Mouse (Mus musculus) kidney, adult 2 months (tissue): ENCODE data around the gene Igfbp2. TPM values are rescaled to one million over a fixed set of nuclear protein-coding genes. Genes with fewer than 3 reads are reported as not detected.

Experiments
- DNase-seq: peaks from one replicate; pipeline ENCODE4 v3.0.0; 2021
- H3K27ac ChIP-seq: fragments of 200-500 bp; 2 replicates; pipeline ENCODE4 v1.5.1; 2012; ENCODE audit warnings: low read depth, low read length, control low read depth, inconsistent platforms; ENCODE audit not compliant: insufficient read depth
- H3K27me3 ChIP-seq: fragments of 200-500 bp; replicated peaks from 2 replicates; pipeline ENCODE4 v1.6.1; 2012; ENCODE audit warnings: mild to moderate bottlenecking, moderate library complexity, low read length, inconsistent platforms; ENCODE audit not compliant: control insufficient read depth, insufficient read depth
- H3K36me3 ChIP-seq: fragments of 200-500 bp; 2 replicates; pipeline ENCODE4 v1.6.1; 2012; ENCODE audit warnings: mild to moderate bottlenecking, moderate library complexity, low read length, inconsistent platforms; ENCODE audit not compliant: control insufficient read depth, insufficient read depth
- H3K4me1 ChIP-seq: fragments of 200-500 bp; 2 replicates; pipeline ENCODE4 v1.6.1; 2011; ENCODE audit warnings: low read length; ENCODE audit not compliant: control insufficient read depth, insufficient read depth
- H3K4me3 ChIP-seq: fragments of 200-500 bp; 2 replicates; pipeline ENCODE4 v1.5.1; 2011; ENCODE audit warnings: mild to moderate bottlenecking, low read depth, low read length, control low read depth; ENCODE audit not compliant: insufficient read depth
- CTCF ChIP-seq: fragments of 200-500 bp; conservative IDR thresholded peaks from 2 replicates; pipeline ENCODE4 v1.5.1; 2011; ENCODE audit warnings: low read depth, mild to moderate bottlenecking, control low read depth, low read length, moderate library complexity, mixed read lengths; ENCODE audit not compliant: insufficient read depth, insufficient read length
- POLR2A ChIP-seq: fragments of 200-500 bp; IDR thresholded peaks from one replicate; pipeline ENCODE4 v1.6.1; 2011; ENCODE audit warnings: low read depth, low read length, control low read depth
- WGBS: fragments of 180-500 bp; shearing (Covaris S2); methylation state at CpG from one replicate; pipeline ENCODE4 v1.1.7; 2018; 5-methylcytosine and 5-hydroxymethylcytosine counted together
- polyA plus RNA-seq: library from polyadenylated mRNA; depleted of rRNA; stranded (reverse); fragments of >200 nt; gene quantifications from 2 replicates; pipeline ENCODE4 v1.2.3, GENCODE M21; 2012

Gene Igfbp2
- polyA plus RNA-seq, 1 experiment, result 12.6 TPM

DNA sequence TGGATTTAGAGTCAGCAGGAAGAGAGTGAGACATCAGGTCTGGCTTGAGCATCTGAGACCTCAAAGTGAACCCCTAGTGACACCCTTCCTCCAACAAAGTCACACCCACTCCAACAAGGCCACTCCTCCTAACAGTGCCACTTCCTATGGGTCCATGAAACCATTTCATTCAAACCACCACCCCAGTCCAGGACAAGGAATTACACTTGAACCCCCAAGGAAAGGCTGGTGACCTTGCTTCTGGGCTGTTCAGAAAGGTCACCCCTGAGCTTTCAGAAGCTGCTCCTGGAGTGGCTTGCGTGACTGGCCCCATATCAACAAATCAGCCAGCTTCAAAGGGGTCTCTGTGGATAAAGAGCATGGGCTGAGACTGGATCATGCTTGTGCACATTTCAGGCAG lies 29.5 kb downstream of the Igfbp2 start:
- no peak overlapping the region for H3K4me3 ChIP-seq
- H3K36me3 ChIP-seq, result no peaks in the 10 kb centered on the region
- H3K4me1 ChIP-seq, result no peaks in the 10 kb centered on the region
- 92% methylated on average over 1 of the region's 1 CpGs for WGBS
- DNase-seq, result no peak
- no peak overlapping the region for H3K27ac ChIP-seq
- TF ChIP-seq CTCF (no peak), POLR2A (no peak)
- no peaks in the 10 kb centered on the region for H3K27me3 ChIP-seq

DNA sequence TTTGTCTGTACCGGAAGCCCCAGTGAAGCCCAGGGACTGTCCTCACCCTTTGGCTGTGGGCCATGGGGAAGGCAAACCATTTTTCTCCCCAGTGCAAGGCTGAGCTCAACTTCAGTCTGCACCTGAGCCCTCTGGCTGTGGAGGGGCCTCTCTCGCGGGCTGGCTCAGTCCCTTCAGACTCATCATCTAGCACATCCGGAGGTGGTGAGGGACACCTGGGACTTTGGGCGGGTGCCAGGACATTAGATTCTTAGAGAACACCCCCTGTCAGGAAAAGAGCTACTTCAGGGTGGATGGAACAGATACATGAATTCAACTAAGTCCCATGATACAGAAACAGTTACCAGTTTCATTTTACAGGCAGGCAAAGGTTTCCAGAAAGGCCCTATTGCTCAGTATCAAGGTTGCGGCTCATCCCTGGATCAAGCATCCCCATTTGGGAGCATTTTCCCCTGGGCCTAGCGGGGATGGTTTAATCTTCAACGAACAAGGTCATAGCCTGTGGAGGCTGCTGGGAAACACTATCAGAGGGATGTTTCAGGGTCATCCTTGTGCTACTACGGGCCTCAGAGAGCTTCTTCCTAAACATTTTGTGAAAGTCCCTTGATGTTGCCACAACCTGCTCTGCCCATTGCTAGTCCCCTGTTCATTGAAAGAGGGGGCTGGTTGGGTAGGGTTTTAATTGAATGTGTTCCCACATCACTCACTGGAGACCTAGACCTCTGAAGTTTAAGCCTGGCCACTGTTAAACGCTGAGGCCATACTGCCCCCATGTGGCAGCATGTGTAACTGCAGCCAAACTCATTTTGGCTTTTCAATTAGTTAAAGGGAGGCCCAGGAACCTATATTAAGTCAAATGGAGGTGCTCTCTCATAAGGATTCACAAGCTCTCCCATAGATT lies 30.3 kb downstream of the Igfbp2 start:
- WGBS, result 55% methylated on average over 10 of the region's 10 CpGs
- H3K4me1 ChIP-seq, result no peaks in the 10 kb centered on the region
- no peaks in the 10 kb centered on the region for H3K27me3 ChIP-seq
- H3K27ac ChIP-seq, result no peak overlapping the region
- H3K36me3 ChIP-seq, result no peaks in the 10 kb centered on the region; the same call in 1 of the 2 replicates
- no peak for TF ChIP-seq POLR2A
- TF ChIP-seq CTCF, result peak; percentile 97
- H3K4me3 ChIP-seq, result no peak overlapping the region
- DNase-seq, result peak; percentile 60

DNA sequence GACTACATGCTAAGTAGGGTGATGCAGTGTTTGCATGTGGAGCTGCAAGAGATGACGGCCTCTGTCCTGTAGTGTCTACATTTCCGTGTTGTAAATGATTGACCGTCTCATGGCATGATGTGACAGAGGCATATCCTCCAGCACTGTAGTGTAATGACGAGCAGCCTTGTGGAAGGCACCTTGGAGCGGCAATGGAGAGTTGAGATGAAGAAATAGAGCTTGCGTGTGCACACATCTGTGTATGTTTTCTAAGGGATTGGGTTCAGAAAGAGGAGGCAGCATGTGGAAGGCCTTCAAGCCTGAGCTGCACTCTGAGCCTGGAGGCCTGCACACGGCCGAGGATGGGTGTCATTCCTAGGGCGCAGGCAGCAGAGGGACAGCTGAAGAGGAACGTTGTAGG lies 31.4 kb downstream of the Igfbp2 start:
- WGBS, result 74% methylated on average over 10 of the region's 10 CpGs

DNA sequence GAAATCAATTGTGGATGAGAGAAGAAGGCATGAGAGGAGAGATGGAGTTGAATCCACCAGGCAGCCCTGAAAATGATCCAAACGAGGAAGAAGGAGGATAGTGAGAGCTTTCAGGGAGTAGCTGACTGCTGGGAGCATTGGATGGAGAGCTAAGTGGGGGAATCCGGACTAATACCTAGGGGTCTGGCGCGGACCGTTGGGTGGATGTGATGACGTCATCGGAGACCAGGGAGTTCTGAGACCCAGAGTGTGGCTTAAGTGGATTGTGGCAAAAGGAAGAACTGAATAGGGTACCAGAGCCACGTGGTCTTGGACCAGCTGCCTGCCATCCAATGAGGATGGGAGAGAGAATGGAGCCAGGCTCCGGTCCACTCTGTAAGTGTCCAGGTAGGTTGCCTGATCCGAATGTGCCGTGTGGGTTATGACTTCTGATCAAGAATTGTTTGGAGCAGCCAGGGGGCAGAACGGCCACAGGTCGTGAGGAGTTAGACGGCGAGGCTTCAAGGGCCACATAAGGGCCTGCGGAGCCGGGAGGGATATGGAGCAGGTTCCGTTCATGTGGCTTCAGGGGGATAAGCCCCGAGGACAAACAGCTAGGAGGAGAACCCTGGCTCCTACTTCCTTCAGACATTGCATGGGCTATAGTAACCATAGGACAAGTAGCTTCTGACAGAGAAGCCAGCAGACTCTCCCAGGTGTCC lies 32.1 kb downstream of the Igfbp2 start:
- 67% methylated on average over 19 of the region's 19 CpGs for WGBS

More for the DNA sequence above, 31.4 kb downstream of the Igfbp2 start:
- H3K4me1 ChIP-seq, result no peaks in the 10 kb centered on the region
- H3K36me3 ChIP-seq, result no peaks in the 10 kb centered on the region; the same call in 1 of the 2 replicates
- H3K27me3 ChIP-seq, result no peaks in the 10 kb centered on the region
- no peak overlapping the region for H3K4me3 ChIP-seq
- DNase-seq, result no peak
- TF ChIP-seq CTCF (no peak), POLR2A (no peak)
- no peak overlapping the region for H3K27ac ChIP-seq

DNA sequence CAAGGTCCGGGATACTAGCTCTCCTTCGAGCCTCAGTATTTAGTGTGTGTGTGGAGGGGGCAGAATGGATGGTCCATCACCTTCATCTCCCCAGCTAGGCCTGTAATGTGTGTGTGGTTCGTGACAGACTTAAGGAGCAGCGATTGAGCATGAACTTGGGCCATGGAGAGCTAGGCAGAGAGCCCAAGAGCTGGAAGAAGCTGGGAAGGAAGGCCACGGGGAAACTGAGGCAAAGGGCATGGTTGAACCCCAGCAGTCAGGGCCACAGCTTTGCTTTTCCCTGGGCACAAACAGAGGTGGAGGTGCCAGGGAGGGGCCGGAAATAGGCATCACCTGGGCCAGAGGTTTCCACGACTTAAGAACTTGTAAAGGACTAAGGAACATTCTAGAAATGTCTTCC lies 32.8 kb downstream of the Igfbp2 start:
- no peaks in the 10 kb centered on the region; the same call in 1 of the 2 replicates for H3K36me3 ChIP-seq
- WGBS, result 60% methylated on average over 7 of the region's 7 CpGs

More for the DNA sequence above, 32.1 kb downstream of the Igfbp2 start:
- no peak overlapping the region for H3K27ac ChIP-seq
- no peaks in the 10 kb centered on the region for H3K27me3 ChIP-seq
- H3K36me3 ChIP-seq, result no peaks in the 10 kb centered on the region; the same call in 1 of the 2 replicates
- DNase-seq, result peak; percentile 22
- H3K4me1 ChIP-seq, result no peaks in the 10 kb centered on the region
- no peak for TF ChIP-seq POLR2A
- TF ChIP-seq CTCF, result no peak
- no peak overlapping the region for H3K4me3 ChIP-seq

DNA sequence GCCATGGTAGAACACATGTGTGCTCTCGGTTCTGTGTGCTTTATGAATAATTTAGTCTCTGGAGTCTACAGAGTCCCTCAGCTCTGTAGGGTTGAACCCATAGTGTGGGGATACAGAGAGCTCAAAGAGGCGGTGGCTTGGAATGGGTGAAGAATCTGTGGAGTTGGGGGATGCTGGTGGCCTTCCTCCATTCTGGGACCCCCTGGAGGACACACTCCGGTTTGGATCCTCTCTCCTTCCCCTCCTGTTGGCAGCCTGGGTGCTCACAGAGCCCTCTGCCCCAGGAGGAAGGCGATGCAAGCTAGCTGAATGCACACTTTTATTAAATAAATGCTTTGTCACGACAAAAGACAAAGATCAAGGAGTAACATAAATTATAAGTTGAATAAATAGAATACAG lies 33.3 kb downstream of the Igfbp2 start:
- H3K27ac ChIP-seq, result no peak overlapping the region
- no peak for DNase-seq
- no peak overlapping the region for H3K4me3 ChIP-seq
- H3K4me1 ChIP-seq, result no peaks in the 10 kb centered on the region
- WGBS, result 63% methylated on average over 5 of the region's 5 CpGs
- H3K27me3 ChIP-seq, result no peaks in the 10 kb centered on the region
- TF ChIP-seq POLR2A (no peak), CTCF (no peak)
- H3K36me3 ChIP-seq, result no peaks in the 10 kb centered on the region; the same call in none of the 2 replicates

More for the DNA sequence above, 32.8 kb downstream of the Igfbp2 start:
- no peak overlapping the region for H3K4me3 ChIP-seq
- H3K4me1 ChIP-seq, result no peaks in the 10 kb centered on the region
- no peaks in the 10 kb centered on the region for H3K27me3 ChIP-seq
- TF ChIP-seq POLR2A (no peak), CTCF (no peak)
- H3K27ac ChIP-seq, result no peak overlapping the region
- no peak for DNase-seq

DNA sequence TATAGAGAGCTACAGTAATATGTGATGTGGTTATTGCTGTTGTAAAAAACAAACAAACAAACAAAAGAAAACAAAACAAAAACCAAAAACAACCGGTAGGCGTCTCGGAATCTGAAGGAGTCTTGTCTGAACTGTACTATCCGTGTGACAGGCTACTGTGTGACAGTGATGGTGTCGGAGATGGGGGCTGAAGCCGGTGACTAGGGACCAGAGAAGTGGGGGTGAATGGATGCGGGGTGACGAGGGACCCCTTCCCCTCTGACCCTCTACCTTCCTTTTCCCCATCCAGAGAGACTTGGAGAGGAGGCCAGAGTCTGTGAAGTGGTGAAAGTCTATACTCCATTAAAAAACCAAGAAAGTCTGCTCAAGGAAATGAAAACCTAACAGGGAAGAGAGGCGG lies 34.0 kb downstream of the Igfbp2 start:
- H3K27ac ChIP-seq, result no peak overlapping the region
- H3K27me3 ChIP-seq, result no peaks in the 10 kb centered on the region
- 87% methylated on average over 9 of the region's 9 CpGs for WGBS
- TF ChIP-seq POLR2A, result no peak
- TF ChIP-seq CTCF, result no peak
- no peaks in the 10 kb centered on the region for H3K4me1 ChIP-seq
- DNase-seq, result no peak
- H3K4me3 ChIP-seq, result no peak overlapping the region
- peaks cover 4% of the 10 kb centered on the region for H3K36me3 ChIP-seq
